Mouse (Mus musculus): ENCODE results near the gene Bcr. TPM values are rescaled to one million over a fixed set of nuclear protein-coding genes. Genes with fewer than 3 reads are reported as not detected.

Bcr gene
- polyA plus RNA-seq, 1 experiment from 2014 or later = 7.3 TPM

DNA sequence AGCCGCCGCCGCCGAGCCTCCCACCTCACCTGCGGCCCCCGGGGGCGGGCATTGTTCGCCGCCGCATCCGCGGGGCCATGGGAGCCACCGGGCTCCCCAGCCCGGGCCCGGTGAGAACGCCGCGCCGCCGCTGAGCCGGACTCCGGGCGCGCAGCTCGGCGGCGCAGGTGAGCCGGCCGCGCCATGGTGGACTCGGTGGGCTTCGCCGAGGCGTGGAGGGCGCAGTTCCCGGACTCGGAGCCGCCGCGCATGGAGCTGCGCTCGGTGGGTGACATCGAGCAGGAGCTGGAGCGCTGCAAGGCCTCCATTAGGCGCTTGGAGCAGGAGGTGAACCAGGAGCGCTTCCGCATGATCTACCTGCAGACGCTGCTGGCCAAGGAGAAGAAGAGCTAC is 447 bp downstream of the Bcr start:
- WGBS = under 1% methylated on average over 48 of the region's 48 CpGs

GRCm38 (mm10) chr10:75061341-75062188 is 1.2 kb downstream of the Bcr start:
- 2% methylated on average over 71 of the region's 71 CpGs for WGBS
- peak; percentile 40 for DNase-seq (ENCODE audit: extremely low spot score, low spot score)

More for the DNA sequence above, 447 bp downstream of the Bcr start:
- DNase-seq (ENCODE audit: extremely low spot score, low spot score) = peak; percentile 48
- Histone ChIP-seq H3K27ac (peak overlapping the region; percentile 91), H3K9me3 (no peaks in the 10 kb centered on the region), H3K27me3 (ENCODE audit: poor library complexity, severe bottlenecking) (peaks cover 19% of the 10 kb centered on the region), H3K4me1 (peaks cover 84% of the 10 kb centered on the region), H3K36me3 (replicated peaks) (peaks cover 23% of the 10 kb centered on the region), H3K4me3 (peak overlapping the region; percentile 88)

GRCm38 (mm10) chr10:75062189-75062561 is 1.8 kb downstream of the Bcr start:
- DNase-seq (ENCODE audit: extremely low spot score, low spot score) = no peak
- Histone ChIP-seq H3K9me3 (no peaks in the 10 kb centered on the region), H3K4me1 (peaks cover 80% of the 10 kb centered on the region), H3K27me3 (ENCODE audit: poor library complexity, severe bottlenecking) (peaks cover 19% of the 10 kb centered on the region), H3K36me3 (replicated peaks) (peaks cover 27% of the 10 kb centered on the region), H3K4me3 (peak overlapping the region; percentile 88), H3K27ac (0 out of 2 replicates have a peak overlapping the region, but pooled peaks have one; percentile 91)
- WGBS = 21% methylated on average over 6 of the region's 6 CpGs

More at GRCm38 (mm10) chr10:75061341-75062188, 1.2 kb downstream of the Bcr start:
- Histone ChIP-seq H3K36me3 (replicated peaks) (peaks cover 27% of the 10 kb centered on the region), H3K27ac (peak overlapping the region; percentile 91), H3K27me3 (ENCODE audit: poor library complexity, severe bottlenecking) (peaks cover 19% of the 10 kb centered on the region), H3K9me3 (no peaks in the 10 kb centered on the region), H3K4me1 (peaks cover 80% of the 10 kb centered on the region), H3K4me3 (peak overlapping the region; percentile 88)

- DNase-seq (ENCODE audit: extremely low spot score, low spot score) = no peak
- WGBS = 41% methylated on average over 6 of the region's 6 CpGs
- peaks cover 19% of the 10 kb centered on the region for H3K27me3 ChIP-seq (ENCODE audit: poor library complexity, severe bottlenecking)
- peaks cover 27% of the 10 kb centered on the region for H3K36me3 ChIP-seq (replicated peaks)
- no peaks in the 10 kb centered on the region for H3K9me3 ChIP-seq
- no peak overlapping the region for H3K27ac ChIP-seq
- peaks cover 85% of the 10 kb centered on the region for H3K4me1 ChIP-seq
- H3K4me3 ChIP-seq = peak overlapping the region; percentile 88
These were observed 2.2 kb downstream of the Bcr start for GRCm38 (mm10) chr10:75062621-75063020.

GRCm38 (mm10) chr10:75063301-75063965 is 3.0 kb downstream of the Bcr start:
- Histone ChIP-seq H3K4me3 (peak overlapping the region; percentile 88), H3K27ac (no peak overlapping the region), H3K27me3 (ENCODE audit: poor library complexity, severe bottlenecking) (peaks cover 19% of the 10 kb centered on the region), H3K4me1 (peaks cover 86% of the 10 kb centered on the region), H3K9me3 (no peaks in the 10 kb centered on the region), H3K36me3 (replicated peaks) (peaks cover 27% of the 10 kb centered on the region)
- 76% methylated on average over 12 of the region's 12 CpGs for WGBS
- DNase-seq (ENCODE audit: extremely low spot score, low spot score) = no peak

GRCm38 (mm10) chr10:75065691-75066090 is 5.3 kb downstream of the Bcr start:
- Histone ChIP-seq H3K4me3 (no peak overlapping the region), H3K4me1 (peaks cover 84% of the 10 kb centered on the region), H3K27ac (no peak overlapping the region), H3K27me3 (ENCODE audit: poor library complexity, severe bottlenecking) (peaks cover 19% of the 10 kb centered on the region), H3K9me3 (no peaks in the 10 kb centered on the region), H3K36me3 (replicated peaks) (peaks cover 27% of the 10 kb centered on the region)
- 77% methylated on average over 6 of the region's 6 CpGs for WGBS
- DNase-seq (ENCODE audit: extremely low spot score, low spot score) = no peak

DNA sequence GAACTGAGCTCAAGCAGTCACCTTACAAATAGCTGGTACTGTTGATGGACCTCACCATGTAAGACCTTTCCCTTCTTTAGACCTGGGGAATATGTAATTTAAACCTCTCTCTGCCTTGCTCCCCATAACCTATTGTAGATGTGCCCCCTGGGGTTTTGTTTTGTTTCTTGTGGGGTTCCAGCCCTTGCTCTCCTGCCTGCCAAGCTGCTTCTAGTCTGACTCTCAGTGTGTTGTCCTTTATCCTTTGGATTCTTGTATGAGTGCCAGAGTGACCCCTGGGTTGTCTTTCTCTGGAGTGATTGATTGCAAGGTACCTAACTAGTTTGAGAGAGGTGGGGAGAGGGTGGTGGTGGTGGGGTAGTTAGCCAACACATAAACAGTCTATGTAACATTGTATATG is 7.1 kb downstream of the Bcr start:
- DNase-seq (ENCODE audit: extremely low spot score, low spot score) = no peak
- peaks cover 38% of the 10 kb centered on the region for H3K36me3 ChIP-seq (replicated peaks)
- no peaks in the 10 kb centered on the region for H3K9me3 ChIP-seq
- no peak overlapping the region for H3K27ac ChIP-seq
- H3K27me3 ChIP-seq (ENCODE audit: poor library complexity, severe bottlenecking) = peaks cover 7% of the 10 kb centered on the region; the same call in 1 of the 2 replicates
- H3K4me3 ChIP-seq = no peak overlapping the region
- peaks cover 67% of the 10 kb centered on the region for H3K4me1 ChIP-seq

DNA sequence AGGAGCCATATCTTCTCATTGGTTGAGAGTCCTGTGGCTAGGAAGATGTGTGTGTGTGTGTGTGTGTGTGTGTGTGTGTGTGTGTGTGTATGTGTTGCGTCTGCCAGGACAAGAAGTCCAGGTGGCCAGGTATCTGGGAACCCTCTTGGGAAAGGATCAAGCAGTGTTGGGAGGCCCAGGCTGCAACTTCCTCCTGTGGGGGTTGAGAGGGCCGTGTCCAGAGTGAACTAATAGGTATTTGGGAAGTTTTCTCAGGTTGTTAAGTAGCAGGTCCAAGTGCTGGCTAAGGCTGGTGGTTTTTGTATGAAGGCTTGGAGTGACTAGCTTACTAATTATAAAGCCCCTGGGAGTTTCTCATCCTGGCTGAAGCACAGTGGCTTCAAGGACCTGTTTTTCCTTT is 7.7 kb downstream of the Bcr start:
- Histone ChIP-seq H3K4me3 (no peak overlapping the region), H3K4me1 (peaks cover 61% of the 10 kb centered on the region), H3K36me3 (replicated peaks) (peaks cover 38% of the 10 kb centered on the region), H3K9me3 (no peaks in the 10 kb centered on the region), H3K27ac (no peak overlapping the region), H3K27me3 (ENCODE audit: poor library complexity, severe bottlenecking) (0 out of 2 replicates have a peak, but pooled peaks cover under 1% of the 10 kb centered on the region)
- DNase-seq (ENCODE audit: extremely low spot score, low spot score) = no peak
- WGBS = 56% methylated on average over 2 of the region's 2 CpGs

DNA sequence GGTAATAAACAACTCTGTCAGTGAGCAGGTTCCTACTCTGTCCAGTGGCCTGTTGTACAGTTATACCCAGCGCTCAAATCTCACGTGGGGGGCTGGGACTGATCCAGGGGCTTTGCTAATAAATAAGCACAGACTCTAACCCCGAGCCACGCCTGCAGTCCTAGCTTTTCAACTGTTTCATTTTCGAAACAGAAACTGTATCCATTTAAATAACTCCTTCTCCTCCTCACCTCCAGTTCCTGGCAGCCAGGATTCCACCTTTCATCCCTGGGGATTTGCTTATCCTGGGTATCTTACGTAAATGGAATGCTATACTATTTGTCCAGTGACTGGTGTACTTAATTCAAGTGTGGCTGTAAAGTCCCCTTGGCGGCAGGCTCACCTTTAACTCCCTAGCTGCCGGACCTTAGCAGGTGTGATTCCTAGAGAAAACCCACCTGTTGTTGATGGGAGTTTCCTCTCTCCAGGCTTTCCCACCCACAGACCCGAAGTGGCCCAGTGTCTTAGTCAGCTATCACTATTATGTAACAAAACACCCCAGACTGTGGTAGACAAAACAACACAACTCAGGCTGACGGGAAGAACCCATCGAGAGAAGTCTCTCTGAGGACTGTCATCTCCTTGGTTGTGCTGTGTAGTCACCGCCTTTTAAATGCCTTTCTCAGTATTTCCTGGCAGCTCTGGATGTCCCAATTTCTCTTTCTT is 8.4 kb downstream of the Bcr start:
- Histone ChIP-seq H3K36me3 (replicated peaks) (peaks cover 40% of the 10 kb centered on the region), H3K4me1 (peaks cover 54% of the 10 kb centered on the region)
- WGBS = 71% methylated on average over 12 of the region's 12 CpGs

GRCm38 (mm10) chr10:75070281-75070976 is 10.0 kb downstream of the Bcr start:
- Histone ChIP-seq H3K27me3 (ENCODE audit: poor library complexity, severe bottlenecking) (no peaks in the 10 kb centered on the region), H3K36me3 (replicated peaks) (peaks cover 29% of the 10 kb centered on the region), H3K4me1 (peaks cover 38% of the 10 kb centered on the region), H3K27ac (no peak overlapping the region), H3K9me3 (no peaks in the 10 kb centered on the region), H3K4me3 (no peak overlapping the region)
- 89% methylated on average over 11 of the region's 11 CpGs for WGBS
- DNase-seq (ENCODE audit: extremely low spot score, low spot score) = no peak

More for the DNA sequence above, 8.4 kb downstream of the Bcr start:
- no peak for DNase-seq (ENCODE audit: extremely low spot score, low spot score)
- Histone ChIP-seq H3K4me3 (no peak overlapping the region), H3K27me3 (ENCODE audit: poor library complexity, severe bottlenecking) (no peaks in the 10 kb centered on the region), H3K27ac (no peak overlapping the region), H3K9me3 (no peaks in the 10 kb centered on the region)

DNA sequence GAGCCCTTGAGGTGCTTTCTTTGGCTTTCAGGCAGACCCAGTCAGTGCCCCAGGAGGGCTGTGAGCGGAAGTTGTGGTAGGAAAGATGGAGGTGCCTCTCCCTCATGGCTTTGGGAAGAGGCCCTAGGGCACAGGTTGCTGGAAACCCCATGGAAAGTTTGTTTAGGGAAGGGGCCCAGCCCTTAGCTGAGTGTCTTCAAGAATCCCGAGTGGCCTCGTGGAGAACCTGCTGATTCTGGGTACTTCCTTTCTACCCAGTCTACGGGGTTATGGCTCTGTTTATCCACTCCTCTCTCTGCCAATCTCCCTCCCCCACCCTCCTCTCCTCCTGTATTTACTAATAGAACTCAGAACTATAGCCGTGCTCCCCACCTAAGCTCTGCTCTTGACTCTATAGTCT is 15.3 kb downstream of the Bcr start:
- H3K4me1 ChIP-seq = peaks cover 20% of the 10 kb centered on the region
- H3K9me3 ChIP-seq = no peaks in the 10 kb centered on the region
- H3K27ac ChIP-seq = no peak overlapping the region
- WGBS = 93% methylated on average over 5 of the region's 5 CpGs
- DNase-seq (ENCODE audit: extremely low spot score, low spot score) = no peak
- H3K27me3 ChIP-seq (ENCODE audit: poor library complexity, severe bottlenecking) = no peaks in the 10 kb centered on the region
- peaks cover 37% of the 10 kb centered on the region for H3K36me3 ChIP-seq (replicated peaks)
- H3K4me3 ChIP-seq = no peak overlapping the region
